Mouse (Mus musculus): Measurements from ENCODE around the gene Hnrnph1.

Hnrnph1 gene

DNA sequence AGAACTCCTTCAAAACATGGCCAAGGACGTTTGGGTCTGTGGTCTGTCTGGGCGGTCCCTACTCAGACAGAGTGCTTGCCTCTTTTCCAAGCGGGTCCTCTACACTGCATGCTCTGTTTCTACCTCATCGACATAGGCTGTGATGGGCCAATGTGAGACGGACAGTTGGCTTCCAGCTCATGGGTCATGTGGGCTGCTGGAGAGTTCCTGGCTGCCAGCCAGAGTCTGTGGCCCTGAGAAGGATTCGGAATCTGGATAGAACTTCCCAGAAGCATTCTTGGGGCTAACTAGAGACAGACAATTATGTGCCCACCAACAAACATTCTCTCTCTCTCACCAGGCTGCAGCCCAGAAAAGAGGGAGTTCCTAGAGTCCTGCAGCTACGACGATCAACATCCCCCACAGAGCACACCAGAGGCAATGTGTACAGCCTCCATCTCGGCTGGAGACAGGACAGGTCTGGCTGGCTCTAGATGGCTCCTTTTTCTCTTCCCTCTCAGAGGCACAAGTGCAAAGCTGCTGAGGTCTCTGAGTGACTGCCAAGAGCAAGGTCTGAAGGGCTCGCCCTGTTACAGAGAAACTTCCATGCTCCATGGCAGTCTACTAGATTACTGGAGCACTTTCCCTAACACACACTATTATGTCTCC, 26.7 kb downstream of the Hnrnph1 start:
- ATAC-seq (ENCODE audit: low TSS enrichment): no peak

DNA sequence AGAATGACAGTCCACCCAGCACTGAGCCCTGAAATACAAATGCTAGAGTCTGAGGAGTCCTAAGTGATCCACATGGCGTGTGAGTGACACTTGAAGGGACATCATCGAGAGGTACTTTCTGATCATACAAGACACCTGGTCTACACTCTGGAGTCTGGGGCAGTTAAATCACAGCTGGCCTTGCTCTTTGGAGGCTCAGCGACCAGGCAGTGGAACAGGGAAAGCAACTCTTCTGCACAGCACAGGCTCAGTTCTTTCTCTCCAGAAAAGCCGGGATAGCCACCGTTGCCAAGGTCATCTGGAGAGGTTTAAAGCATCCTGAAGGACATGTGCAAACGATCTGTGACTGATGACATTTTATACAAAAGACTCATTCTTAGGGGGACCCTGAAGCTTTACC, 30.4 kb downstream of the Hnrnph1 start:
- no peak for ATAC-seq (ENCODE audit: low TSS enrichment)

DNA sequence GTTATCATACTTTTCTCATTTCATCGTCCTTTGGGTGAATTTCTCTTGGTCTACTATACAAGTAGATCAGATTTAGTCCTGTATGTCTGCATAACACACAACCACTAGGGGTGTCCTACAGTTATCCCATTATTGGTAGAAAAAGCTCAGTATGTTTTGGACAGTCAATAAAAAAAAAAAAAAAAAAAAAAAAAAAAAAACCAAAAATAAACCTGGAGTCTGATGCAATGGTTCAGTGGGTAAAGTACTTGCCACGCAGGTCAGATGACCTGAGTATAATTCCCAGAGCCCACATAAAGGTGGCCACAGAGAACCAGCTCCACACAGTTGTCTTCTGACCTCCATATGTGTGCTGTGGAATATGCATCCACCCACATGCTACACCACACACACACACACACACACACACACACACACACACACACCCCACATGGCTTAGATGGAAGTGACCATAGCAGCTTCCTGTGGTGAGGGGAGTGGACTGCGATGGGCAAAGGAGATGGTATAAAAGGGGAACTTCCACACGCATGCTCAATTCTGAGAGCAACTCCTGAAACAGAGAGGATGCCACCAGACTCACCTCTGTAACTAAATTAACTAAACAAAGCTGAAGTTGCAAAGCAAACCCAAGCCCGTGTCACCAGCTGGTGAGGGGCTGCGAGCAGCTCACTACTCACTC, 38.9 kb downstream of the Hnrnph1 start:
- no peak for ATAC-seq (ENCODE audit: low TSS enrichment)

DNA sequence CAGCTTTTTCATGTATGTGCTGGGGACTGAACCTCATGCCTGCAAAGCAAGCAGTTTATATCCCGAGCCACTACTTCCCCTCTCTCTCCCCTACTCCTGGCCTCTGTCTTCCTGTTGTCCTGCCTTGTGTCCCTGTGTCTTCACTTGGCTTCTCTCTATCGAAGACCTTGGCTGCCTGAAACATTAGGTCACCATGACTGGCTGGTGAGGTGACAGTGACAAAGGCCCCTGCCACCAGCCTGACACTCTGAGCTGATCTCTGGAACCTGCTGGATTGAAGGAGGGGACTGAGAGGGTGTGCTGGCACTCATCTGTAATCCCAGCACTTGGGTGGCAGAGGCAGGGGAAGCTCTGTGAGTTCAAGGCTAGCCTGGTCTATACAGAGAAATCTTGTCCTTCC, 41.1 kb downstream of the Hnrnph1 start:
- no peak for ATAC-seq (ENCODE audit: low TSS enrichment)

- ATAC-seq (ENCODE audit: low TSS enrichment): 0 out of 2 replicates have a peak, but pooled peaks have one; percentile 4
Observed at GRCm38 (mm10) chr11:50421461-50421860, 44.7 kb downstream of the Hnrnph1 start.

DNA sequence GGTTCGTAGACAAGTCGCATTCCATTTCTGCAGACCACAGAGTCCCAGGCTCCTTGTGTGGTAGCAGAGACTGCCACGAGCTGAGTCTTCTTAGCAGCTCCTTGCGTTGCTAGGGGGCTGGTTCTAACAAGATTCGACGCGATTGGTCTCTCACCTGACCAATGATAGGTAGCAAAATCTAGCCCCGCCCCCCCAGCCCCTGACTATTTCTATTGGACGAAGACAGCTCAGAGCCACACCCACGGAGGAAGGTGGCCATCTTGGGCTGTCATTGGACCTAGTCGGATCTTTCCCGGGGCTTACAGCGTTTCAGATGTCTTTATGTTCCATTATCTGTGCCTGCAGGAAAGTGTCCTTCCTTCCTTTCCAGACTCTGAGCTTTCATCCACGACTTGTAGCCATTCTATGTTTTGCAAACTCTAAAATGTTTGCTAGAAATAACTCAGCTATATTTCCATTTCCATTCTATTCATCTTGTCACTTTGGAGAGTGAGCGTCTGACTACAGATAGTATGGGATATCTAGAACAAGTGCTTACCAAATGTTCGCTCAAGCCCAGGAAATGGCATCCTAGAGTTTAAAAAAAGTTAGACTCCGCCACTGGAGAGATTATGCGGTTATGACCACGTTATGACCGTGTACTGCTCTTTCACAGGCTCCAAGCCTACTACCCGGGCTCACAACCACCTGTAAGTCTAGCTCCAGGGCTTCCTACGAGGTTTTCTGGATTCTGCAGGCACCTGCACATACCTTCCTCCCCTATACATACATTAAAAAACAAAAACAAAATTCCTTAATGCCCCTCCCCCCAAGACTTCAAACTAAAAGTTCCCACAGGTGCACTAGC, 45.4 kb downstream of the Hnrnph1 start:
- ATAC-seq (ENCODE audit: low TSS enrichment): peak; percentile 94

DNA sequence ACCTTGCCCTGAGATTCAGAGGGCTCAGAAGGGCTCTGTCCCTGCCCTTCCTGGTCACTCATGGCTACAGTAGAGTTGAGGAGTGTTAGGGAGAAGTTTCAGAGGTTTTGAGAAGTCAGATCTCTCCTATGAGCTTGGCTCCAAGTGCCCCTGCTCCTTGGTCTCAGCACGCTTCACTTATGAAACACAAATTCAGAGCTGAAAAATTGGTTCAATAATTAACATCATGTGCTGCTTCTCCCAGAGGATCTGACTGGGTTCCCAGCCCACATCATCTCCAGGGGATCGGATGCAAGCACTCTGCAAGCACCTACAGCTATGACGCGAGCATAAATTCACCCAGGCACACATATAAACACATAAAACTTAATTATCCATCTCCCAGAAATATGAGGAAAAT, 49.3 kb downstream of the Hnrnph1 start:
- ATAC-seq (ENCODE audit: low TSS enrichment): no peak

DNA sequence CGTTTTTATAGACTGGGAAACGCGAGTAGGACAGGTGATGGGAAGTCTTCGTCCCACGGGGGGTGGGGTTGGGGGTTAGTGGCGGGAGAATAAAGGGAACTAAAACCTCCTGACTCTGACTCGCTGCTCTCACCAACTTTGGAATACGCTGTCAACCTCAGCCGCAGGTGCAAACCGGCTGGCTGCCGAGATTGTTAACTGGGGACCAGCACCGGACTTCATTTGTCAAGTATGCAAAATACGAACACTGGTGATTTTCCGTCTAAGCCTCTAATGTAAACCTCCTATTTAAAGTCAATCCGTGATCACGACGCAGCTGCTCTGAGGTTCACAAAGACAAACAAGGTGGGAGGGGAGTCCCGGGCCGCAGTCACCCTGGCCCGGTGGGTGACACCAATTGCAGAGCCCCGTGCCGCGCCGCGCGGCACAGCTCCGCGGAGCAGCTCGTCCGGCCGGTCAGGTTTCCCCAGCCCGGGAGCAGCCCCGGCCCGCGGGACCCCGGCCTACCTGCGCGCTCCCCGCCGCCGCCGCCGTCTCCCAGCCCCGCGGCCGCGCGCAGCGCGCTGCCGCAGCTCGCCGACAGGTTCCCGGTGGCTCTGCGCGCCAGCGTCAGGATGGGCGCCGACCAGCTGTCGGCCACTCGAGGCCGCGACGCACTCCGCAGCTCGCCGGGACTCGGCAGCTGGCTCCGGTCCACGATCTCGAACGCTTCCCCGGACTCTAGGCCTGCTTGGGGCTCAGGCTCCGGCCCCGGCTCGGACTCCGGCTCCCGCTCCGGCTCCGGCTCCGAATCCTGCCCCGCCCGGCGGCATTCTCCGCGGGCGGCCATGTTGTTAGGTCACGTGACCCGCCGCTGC, 53.7 kb downstream of the Hnrnph1 start, which contains the start of gene Rufy1:
TSS of gene Rufy1 (minus strand) at position 849 of the 857 bp plus-strand sequence.
- ATAC-seq (ENCODE audit: low TSS enrichment): peak; percentile 83

GRCm38 (mm10) chr11:50431134-50432068, 54.6 kb downstream of the Hnrnph1 start:
- 0 out of 2 replicates have a peak, but pooled peaks have one; percentile 21 for ATAC-seq (ENCODE audit: low TSS enrichment)

DNA sequence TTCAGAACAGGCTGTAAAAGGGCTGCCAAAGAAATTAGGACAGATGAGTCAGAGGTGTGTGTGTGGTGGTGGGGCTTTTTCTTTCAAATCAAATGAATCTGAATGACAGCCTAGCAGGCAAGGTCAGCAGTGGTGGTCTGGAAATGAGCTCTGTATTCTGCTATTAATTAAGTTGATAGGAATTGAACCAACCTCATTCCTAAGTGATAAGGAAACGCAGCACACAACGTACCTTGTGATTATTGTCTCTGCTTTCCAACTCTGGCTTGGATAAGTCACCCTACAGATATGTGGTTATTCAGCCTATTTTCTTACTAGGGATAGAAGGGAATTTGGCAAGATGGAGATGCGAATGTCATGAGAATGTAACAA, 55.3 kb downstream of the Hnrnph1 start:
- ATAC-seq (ENCODE audit: low TSS enrichment): no peak

- no peak for ATAC-seq (ENCODE audit: low TSS enrichment)
Observed at GRCm38 (mm10) chr11:50432896-50433295, 56.1 kb downstream of the Hnrnph1 start.
